In genomic region chr8:93989739-93990138, GRCm38 (mm10) we compare ENCODE assay signal across 15 mouse cellular contexts.
"Had no signal": no experiment of that assay in that cellular context is flagged by ENCODE, and none has a peak within 500 bp of the region (broad histone marks: within the 10 kb centered on the region; RNA-seq: fewer than 3 reads in every experiment).

No protein-coding gene starts in this region.

- H3K27ac ChIP-seq: macrophage; midbrain, embryonic 13.5 days; midbrain, embryonic 15.5 days; neural tube, embryonic 12.5 days; stomach, embryonic 15.5 days had no signal

- H3K4me3 ChIP-seq: megakaryocyte, embryonic 14.5 days; midbrain, embryonic 13.5 days; midbrain, embryonic 15.5 days; neural tube, embryonic 12.5 days; stomach, embryonic 15.5 days had no signal

- H3K9me3 ChIP-seq: midbrain, embryonic 13.5 days; midbrain, embryonic 15.5 days had no signal

- H3K4me2 ChIP-seq: lung, embryonic 14.5 days; midbrain, embryonic 11.5 days; midbrain, embryonic 13.5 days; midbrain, embryonic 15.5 days; neural tube, embryonic 12.5 days; stomach, embryonic 15.5 days had no signal

- H3K27me3 ChIP-seq: megakaryocyte, embryonic 14.5 days; midbrain, embryonic 13.5 days; midbrain, embryonic 15.5 days; neural tube, embryonic 12.5 days; stomach, embryonic 15.5 days had no signal

- H3K9ac ChIP-seq: lung, embryonic 14.5 days; midbrain, embryonic 13.5 days; midbrain, embryonic 15.5 days; neural tube, embryonic 12.5 days; stomach, embryonic 15.5 days had no signal

- H3K4me1 ChIP-seq: midbrain, embryonic 13.5 days; midbrain, embryonic 15.5 days; neural tube, embryonic 12.5 days; stomach, embryonic 15.5 days had no signal

- ATAC-seq: midbrain, embryonic 13.5 days; midbrain, embryonic 15.5 days had no signal

- DNase-seq: lung, adult 18-20 months; lung, embryonic 14.5 days; lung, postnatal 10 days; lung, postnatal 36 days; right cerebral cortex, postnatal 14 days; thymus, adult 18-20 months; thymus, postnatal 14 days; thymus, postnatal 36 days had no signal
